Mouse (Mus musculus) limb, embryonic 10.5 days (tissue): ENCODE results near the gene Nfe2l3. TPM values are rescaled to one million over a fixed set of nuclear protein-coding genes. Genes with fewer than 3 reads are reported as not detected.

Experiments used
- DNase-seq: peaks from one replicate; pipeline ENCODE4 v3.0.0-alpha.2; 2017; ENCODE audit warnings: low spot score
- H3K27ac ChIP-seq: fragments of 300-500 bp; sonication (generic); 2 replicates; pipeline ENCODE4 v1.5.1; 2016; ENCODE audit warnings: mild to moderate bottlenecking
- H3K27me3 ChIP-seq: fragments of 300-500 bp; sonication (generic); 2 replicates; pipeline ENCODE4 v1.6.1; 2016; ENCODE audit warnings: low read depth, mild to moderate bottlenecking; ENCODE audit not compliant: poor library complexity, severe bottlenecking
- H3K36me3 ChIP-seq: fragments of 300-500 bp; sonication (generic); 2 replicates; pipeline ENCODE4 v1.6.1; 2016; ENCODE audit warnings: mild to moderate bottlenecking, moderate library complexity
- H3K4me1 ChIP-seq: fragments of 300-500 bp; sonication (generic); 2 replicates; pipeline ENCODE4 v1.6.1; 2016
- H3K4me3 ChIP-seq: fragments of 300-500 bp; sonication (generic); 2 replicates; pipeline ENCODE4 v1.5.1; 2016; ENCODE audit warnings: mild to moderate bottlenecking, moderate library complexity
- H3K9me3 ChIP-seq: fragments of 300-500 bp; sonication (generic); replicated peaks from 2 replicates; pipeline ENCODE4 v1.6.1; 2016; ENCODE audit warnings: mild to moderate bottlenecking
- WGBS: fragments of 180-500 bp; shearing (Covaris S2); methylation state at CpG from one replicate; pipeline ENCODE4 v1.1.7; 2016; 5-methylcytosine and 5-hydroxymethylcytosine counted together
- polyA plus RNA-seq: library from polyadenylated mRNA; unstranded; fragments of >200 nt; fragmentation: Nextera tagmentation; extraction: Ambion mirVana; gene quantifications from 2 replicates; pipeline ENCODE4 v1.2.1, GENCODE M21; 2016

Nfe2l3 gene
- polyA plus RNA-seq, 1 experiment from 2014 or later = 0.39 TPM

GRCm38 (mm10) chr6:51457770-51458387 lies 25.4 kb downstream of the Nfe2l3 start:
- no peak overlapping the region for H3K4me3 ChIP-seq
- no peaks in the 10 kb centered on the region for H3K9me3 ChIP-seq
- no peaks in the 10 kb centered on the region for H3K27me3 ChIP-seq
- peaks cover 52% of the 10 kb centered on the region for H3K36me3 ChIP-seq
- peak; percentile 28 for DNase-seq
- peaks cover 8% of the 10 kb centered on the region for H3K4me1 ChIP-seq
- 87% methylated on average over 8 of the region's 8 CpGs for WGBS
- H3K27ac ChIP-seq = no peak overlapping the region

GRCm38 (mm10) chr6:51458925-51459312 lies 26.4 kb downstream of the Nfe2l3 start:
- H3K9me3 ChIP-seq = no peaks in the 10 kb centered on the region
- H3K27ac ChIP-seq = no peak overlapping the region
- H3K36me3 ChIP-seq = peaks cover 63% of the 10 kb centered on the region
- no peaks in the 10 kb centered on the region for H3K27me3 ChIP-seq
- DNase-seq = peak; percentile 33
- WGBS = 48% methylated on average over 2 of the region's 2 CpGs
- H3K4me1 ChIP-seq = no peaks in the 10 kb centered on the region
- no peak overlapping the region for H3K4me3 ChIP-seq

DNA sequence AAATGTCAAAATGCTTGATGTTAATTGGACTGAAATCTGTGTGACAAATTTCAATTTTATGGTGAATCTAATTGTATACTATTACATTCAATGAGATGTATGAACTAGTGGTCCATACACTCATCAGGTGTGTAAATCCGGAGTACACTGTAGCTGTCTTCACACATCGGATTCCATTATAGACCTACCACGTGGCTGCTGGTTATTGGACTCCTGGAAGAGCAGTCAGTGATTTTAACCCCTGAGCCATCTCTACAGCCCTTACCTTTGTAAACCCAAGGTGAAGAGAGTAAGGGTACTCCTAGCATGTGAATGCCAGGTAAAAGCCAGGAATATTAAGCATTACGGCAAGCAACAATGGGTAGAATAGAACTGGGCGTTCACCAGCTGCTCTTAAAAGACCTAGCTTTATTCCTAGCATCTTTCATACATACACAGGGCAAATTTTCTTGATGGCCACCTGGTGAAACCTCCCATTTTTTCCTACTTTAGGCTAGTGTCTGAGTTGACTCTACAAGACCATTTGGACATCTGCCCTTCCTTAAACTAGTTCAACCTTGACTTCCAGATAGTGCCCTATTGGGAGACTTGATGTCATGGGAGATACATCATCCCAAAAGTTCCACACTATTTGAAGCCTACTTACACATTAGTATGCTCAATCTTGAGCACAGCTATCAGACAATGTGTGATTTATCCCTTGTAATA lies 27.0 kb downstream of the Nfe2l3 start:
- 41% methylated on average over 5 of the region's 5 CpGs for WGBS
- Histone ChIP-seq H3K4me3 (no peak overlapping the region), H3K27me3 (no peaks in the 10 kb centered on the region), H3K9me3 (no peaks in the 10 kb centered on the region), H3K27ac (no peak overlapping the region), H3K36me3 (peaks cover 68% of the 10 kb centered on the region), H3K4me1 (no peaks in the 10 kb centered on the region)
- DNase-seq = peak; percentile 37

GRCm38 (mm10) chr6:51460021-51460360 lies 27.5 kb downstream of the Nfe2l3 start:
- peak; percentile 33 for DNase-seq
- Histone ChIP-seq H3K4me1 (no peaks in the 10 kb centered on the region), H3K9me3 (no peaks in the 10 kb centered on the region), H3K36me3 (peaks cover 73% of the 10 kb centered on the region), H3K27me3 (no peaks in the 10 kb centered on the region), H3K4me3 (no peak overlapping the region), H3K27ac (no peak overlapping the region)
- 76% methylated on average over 4 of the region's 4 CpGs for WGBS

DNA sequence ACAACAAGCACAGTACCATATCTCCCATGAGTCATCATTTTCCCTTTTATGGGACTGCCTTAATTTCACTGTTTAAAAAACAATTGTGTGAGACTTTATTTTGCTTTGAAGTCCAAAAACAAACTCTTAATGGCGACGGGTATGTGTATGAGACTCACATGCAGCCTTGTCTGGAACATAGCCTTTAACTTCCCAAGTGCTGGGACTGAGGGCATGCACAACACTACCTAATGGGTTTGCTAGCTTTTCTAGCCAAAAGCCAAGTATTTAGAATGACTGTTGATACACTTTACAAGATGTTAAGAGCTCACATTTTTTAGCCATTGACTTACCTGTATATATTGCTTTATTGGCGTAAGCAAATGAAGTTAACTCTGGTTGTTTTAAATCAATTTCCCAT lies 27.9 kb downstream of the Nfe2l3 start:
- peak; percentile 27 for DNase-seq
- H3K36me3 ChIP-seq = peaks cover 77% of the 10 kb centered on the region
- 80% methylated on average over 3 of the region's 3 CpGs for WGBS

GRCm38 (mm10) chr6:51467649-51468048 lies 35.2 kb downstream of the Nfe2l3 start:
- peak overlapping the region; percentile 99 for H3K27ac ChIP-seq
- no peaks in the 10 kb centered on the region for H3K27me3 ChIP-seq
- no peaks in the 10 kb centered on the region for H3K9me3 ChIP-seq
- 0% methylated on average over 2 of the region's 2 CpGs for WGBS
- DNase-seq = peak; percentile 16
- peak overlapping the region; percentile 97 for H3K4me3 ChIP-seq
- H3K4me1 ChIP-seq = peaks cover 22% of the 10 kb centered on the region
- peaks cover 61% of the 10 kb centered on the region for H3K36me3 ChIP-seq

More for the DNA sequence above, 27.9 kb downstream of the Nfe2l3 start:
- Histone ChIP-seq H3K4me3 (no peak overlapping the region), H3K27ac (no peak overlapping the region), H3K9me3 (no peaks in the 10 kb centered on the region), H3K27me3 (no peaks in the 10 kb centered on the region), H3K4me1 (no peaks in the 10 kb centered on the region)

DNA sequence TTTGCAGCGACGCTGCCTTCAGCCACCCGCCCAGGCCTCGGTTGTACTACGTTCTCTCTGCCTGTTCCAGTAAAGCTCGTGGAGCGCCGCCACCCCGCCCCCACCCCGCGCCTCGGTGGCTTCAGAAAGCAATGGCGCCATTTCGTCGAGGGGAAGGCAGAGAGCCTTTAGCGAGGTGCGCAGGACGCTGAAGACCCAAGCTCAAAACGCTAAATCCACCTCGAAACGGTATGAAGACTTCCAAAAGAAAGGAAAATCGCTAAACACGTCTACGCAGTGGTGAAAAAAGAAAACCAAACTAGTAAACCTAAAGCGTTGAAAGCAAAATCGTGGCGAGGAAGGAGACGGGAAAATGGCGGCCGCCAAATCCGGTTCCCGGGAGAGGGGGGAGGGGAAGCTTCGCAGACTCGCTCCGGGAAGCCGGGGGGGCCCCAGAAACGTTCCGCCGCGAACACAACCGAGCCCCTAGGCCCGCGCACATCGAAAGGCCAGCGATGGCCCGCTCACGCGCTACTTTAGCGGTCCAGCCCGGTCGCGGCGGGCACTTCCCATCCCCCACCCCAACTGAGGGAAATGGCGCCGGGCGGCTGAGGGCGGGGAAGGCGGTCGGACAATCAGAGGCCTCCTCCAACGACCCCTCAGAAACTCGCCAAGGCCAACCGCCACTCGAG lies 36.6 kb downstream of the Nfe2l3 start:
- DNase-seq = peak; percentile 87
- Histone ChIP-seq H3K4me1 (peaks cover 32% of the 10 kb centered on the region), H3K27ac (peak overlapping the region; percentile 99), H3K36me3 (peaks cover 61% of the 10 kb centered on the region), H3K9me3 (no peaks in the 10 kb centered on the region), H3K27me3 (no peaks in the 10 kb centered on the region), H3K4me3 (peak overlapping the region; percentile 97)
- under 1% methylated on average over 63 of the region's 63 CpGs for WGBS

DNA sequence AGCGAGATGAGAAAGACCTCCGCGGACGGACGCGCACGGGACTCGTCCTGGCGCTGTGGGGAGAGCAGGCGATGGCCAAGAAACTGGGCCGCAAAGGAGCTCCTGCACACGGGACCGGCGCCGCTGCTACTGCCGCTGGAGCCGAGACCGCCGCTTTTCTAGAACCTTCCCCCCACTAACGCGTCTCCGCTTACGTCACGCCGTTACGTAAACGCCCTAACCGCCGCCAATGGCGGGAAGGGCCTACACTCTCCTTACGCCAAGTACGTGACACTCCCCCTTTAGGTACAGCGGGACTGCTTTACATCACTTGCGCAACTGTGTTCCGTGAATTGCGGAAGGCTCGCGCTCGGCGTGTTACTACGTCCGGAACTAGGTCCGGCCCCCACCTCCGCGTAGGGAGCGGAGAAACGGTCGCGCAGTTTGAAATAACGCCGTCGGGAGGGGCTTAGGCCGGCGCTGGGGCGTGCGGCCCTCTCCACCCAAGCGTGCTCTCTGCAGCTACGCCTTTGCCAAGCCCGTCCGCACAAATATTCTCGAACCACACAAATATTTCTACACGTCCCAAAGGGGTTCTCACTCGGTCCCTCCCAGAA lies 37.3 kb downstream of the Nfe2l3 start, which contains the start of gene Hnrnpa2b1:
TSS of gene Hnrnpa2b1 (minus strand) at position 180 of the 596 bp plus-strand sequence.
- DNase-seq = peak; percentile 99
- Histone ChIP-seq H3K4me1 (peaks cover 32% of the 10 kb centered on the region), H3K27me3 (no peaks in the 10 kb centered on the region), H3K9me3 (no peaks in the 10 kb centered on the region), H3K4me3 (peak within 1 kb of the TSS; percentile 97), H3K27ac (peak within 1 kb of the TSS; percentile 99), H3K36me3 (peaks cover 61% of the 10 kb centered on the region)
- under 1% methylated on average over 63 of the region's 63 CpGs for WGBS

DNA sequence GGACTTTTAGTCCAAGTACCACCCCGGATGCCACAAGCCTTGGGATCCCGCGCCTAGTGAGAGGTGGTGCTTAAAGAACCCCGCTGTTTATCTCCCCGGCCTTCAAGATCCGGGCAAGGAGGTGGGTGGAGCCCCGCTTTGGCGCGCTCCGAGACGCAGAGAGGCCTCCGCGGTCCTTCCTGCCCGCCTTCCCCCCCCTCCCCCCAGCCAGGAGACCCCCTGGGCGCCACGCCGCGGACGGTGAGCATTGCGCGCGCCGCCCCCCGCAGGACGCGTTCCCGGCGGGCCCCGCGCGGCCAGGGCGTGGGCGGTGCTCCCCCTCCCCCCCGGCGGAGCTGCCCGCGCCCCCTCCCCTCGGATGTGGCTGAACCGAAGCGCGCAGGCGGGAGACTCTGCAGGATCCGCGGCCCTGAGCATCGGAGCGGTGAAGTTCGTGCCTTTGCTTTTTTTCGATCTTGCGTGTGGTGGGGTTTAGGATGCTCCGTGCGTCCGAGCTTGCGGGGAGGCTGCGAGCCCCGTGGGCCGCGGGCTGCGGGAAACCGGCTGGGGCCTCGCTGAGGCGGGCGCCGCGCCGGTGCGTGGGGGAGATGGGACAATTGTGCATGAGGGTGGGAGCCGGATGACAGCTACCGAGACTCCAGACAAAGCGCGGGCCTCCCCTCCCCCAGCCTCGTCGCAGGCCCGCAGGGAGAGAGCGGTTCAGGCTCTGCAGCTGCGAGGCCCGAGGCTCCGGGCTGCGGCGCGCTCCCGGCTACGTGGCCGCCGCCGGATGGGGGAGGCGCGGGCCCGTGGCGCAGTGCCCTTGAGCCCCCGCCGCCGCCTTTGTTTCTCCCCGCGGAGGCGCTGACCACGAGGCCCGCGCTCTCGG lies 38.1 kb downstream of the Nfe2l3 start, which contains the start of gene Cbx3:
TSS of gene Cbx3 (plus strand) at position 50 of the 868 bp plus-strand sequence.
- Histone ChIP-seq H3K36me3 (peaks cover 61% of the 10 kb centered on the region), H3K9me3 (no peaks in the 10 kb centered on the region), H3K27ac (peak within 1 kb of the TSS; percentile 99), H3K27me3 (no peaks in the 10 kb centered on the region), H3K4me1 (peaks cover 32% of the 10 kb centered on the region), H3K4me3 (peak within 1 kb of the TSS; percentile 97)
- WGBS = under 1% methylated on average over 95 of the region's 99 CpGs
- peak; percentile 95 for DNase-seq

DNA sequence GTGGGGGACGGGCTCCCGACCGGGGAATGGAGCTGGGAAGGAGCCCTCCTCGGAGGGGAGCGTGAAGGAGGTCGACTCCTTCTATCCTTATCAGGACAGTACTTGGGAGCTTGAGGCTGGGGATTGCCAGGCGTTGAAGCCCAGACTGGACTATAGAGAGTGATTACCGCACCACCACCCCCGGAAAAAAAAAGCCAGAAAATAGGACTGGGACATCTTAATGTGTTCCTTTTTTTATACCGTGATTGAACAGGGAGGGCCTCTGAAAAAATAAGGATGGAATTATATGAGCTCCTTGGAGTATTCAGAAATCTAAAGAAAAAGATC lies 38.7 kb downstream of the Nfe2l3 start:
- Histone ChIP-seq H3K4me1 (peaks cover 28% of the 10 kb centered on the region), H3K27me3 (no peaks in the 10 kb centered on the region), H3K27ac (peak overlapping the region; percentile 99), H3K4me3 (peak overlapping the region; percentile 97), H3K36me3 (peaks cover 61% of the 10 kb centered on the region), H3K9me3 (no peaks in the 10 kb centered on the region)
- under 1% methylated on average over 10 of the region's 10 CpGs for WGBS
- DNase-seq = no peak

- WGBS = 29% methylated on average over 3 of the region's 3 CpGs
- Histone ChIP-seq H3K4me3 (peak overlapping the region; percentile 97), H3K4me1 (peaks cover 24% of the 10 kb centered on the region), H3K27ac (peak overlapping the region; percentile 99), H3K9me3 (no peaks in the 10 kb centered on the region), H3K27me3 (no peaks in the 10 kb centered on the region), H3K36me3 (peaks cover 61% of the 10 kb centered on the region)
- peak; percentile 31 for DNase-seq
These were observed 39.3 kb downstream of the Nfe2l3 start for GRCm38 (mm10) chr6:51471782-51472181.

DNA sequence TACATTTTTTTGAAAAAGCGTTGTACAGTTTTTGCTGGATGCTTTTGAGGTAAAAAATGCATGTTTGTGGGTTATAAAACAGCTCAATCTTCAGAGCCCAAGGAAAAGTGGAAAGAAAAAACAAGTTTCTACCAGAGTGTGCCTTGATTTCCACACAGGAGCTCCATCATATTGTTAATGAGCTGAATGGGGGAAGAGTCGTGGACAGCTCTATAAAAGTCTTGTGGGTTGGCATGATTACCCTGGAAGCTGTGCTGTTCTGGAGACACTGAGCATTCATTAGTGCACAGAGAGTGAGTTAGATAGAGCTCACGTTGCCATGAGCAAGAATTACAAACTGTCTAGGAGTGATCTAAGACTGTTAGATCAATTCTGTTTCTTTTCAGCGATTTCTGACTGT lies 39.7 kb downstream of the Nfe2l3 start:
- H3K36me3 ChIP-seq = peaks cover 61% of the 10 kb centered on the region
- no peaks in the 10 kb centered on the region for H3K27me3 ChIP-seq
- 67% methylated on average over 4 of the region's 4 CpGs for WGBS
- peak overlapping the region; percentile 97 for H3K4me3 ChIP-seq
- H3K4me1 ChIP-seq = peaks cover 20% of the 10 kb centered on the region
- H3K9me3 ChIP-seq = no peaks in the 10 kb centered on the region
- peak overlapping the region; percentile 99 for H3K27ac ChIP-seq
- peak; percentile 26 for DNase-seq
